Mouse (Mus musculus) liver, postnatal 0 days (tissue): ENCODE results near the gene Gm9376.

Experiments
- CTCF ChIP-seq: sonication (generic); IDR thresholded peaks from 2 replicates; pipeline ENCODE4 v1.5.1; 2016; ENCODE audit warnings: antibody characterized with exemption, low read depth
- EP300 ChIP-seq: IDR thresholded peaks from 2 replicates; pipeline ENCODE4 v1.6.1; 2016; ENCODE audit warnings: antibody characterized with exemption, low read depth, mild to moderate bottlenecking

DNA sequence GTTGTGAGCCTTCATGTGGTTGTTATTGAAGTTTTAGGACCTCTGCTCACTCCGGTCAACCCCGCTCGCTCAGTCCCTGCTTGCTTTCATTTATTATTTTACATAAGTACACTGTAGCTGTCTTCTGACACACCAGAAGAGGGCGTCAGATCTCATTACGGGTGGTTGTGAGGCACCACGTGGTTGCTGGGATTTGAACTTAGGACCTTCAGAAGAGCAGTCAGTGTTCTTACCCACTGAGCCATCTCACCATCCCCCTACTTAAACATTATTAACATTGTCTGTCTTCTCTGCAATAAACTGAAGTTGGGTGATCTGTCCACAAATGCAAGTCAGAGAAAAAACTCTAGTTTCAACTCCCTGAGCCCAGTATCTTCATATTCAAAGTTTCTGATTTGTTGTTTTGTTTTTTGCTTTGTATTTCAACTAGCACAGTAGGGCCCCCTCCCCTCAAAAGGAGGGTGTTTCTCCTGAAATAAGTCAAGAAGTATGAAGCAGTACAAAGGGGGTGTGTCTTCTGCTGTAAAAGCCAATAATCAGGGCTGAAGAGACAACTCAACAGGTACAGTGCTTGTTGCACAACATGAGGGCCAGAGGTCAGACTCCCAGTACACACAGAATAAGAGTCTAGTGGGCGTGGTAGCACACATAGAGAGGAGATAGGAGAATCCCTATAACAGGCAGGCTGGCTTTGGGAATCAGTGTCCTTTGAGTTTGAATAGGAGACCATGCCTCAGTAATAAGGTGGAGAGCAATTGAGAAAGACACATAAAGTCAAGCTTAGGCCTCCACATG is 11.1 kb downstream of the Gm9376 start:
- TF ChIP-seq EP300 (no peak), CTCF (no peak)
